Mouse (Mus musculus): ENCODE results near the gene Cdc25a.

GRCm38 (mm10) chr9:109895593-109895992, 20.2 kb downstream of the Cdc25a start:
- TF ChIP-seq POLR2A (IDR thresholded peaks at IDR 0.05; ENCODE audit: insufficient read length, low read depth) (no peak), TCF3 (IDR thresholded peaks at IDR 0.05; ENCODE audit: insufficient read length, low read depth) (no peak), CEBPB (IDR thresholded peaks at IDR 0.05; ENCODE audit: insufficient read depth, poor library complexity, severe bottlenecking) (no peak), E2F4 (IDR thresholded peaks at IDR 0.05; ENCODE audit: insufficient read depth) (no peak), MYOG (IDR thresholded peaks at IDR 0.05; ENCODE audit: control insufficient read depth in 1 of 3, insufficient read depth in 1 of 3, insufficient read length in 2 of 3, low read depth in 2 of 3) (no peak), TCF12 (IDR thresholded peaks at IDR 0.05; ENCODE audit: insufficient read depth, poor library complexity, severe bottlenecking) (no peak), SRF (IDR thresholded peaks at IDR 0.05; ENCODE audit: control insufficient read depth, insufficient read length, low read depth) (no peak), USF1 (IDR thresholded peaks at IDR 0.05; ENCODE audit: low read depth) (no peak), REST (IDR thresholded peaks at IDR 0.05; ENCODE audit: insufficient read depth, insufficient read length) (no peak), POLR2AphosphoS2 (IDR thresholded peaks at IDR 0.05; ENCODE audit: insufficient read length, low read depth) (no peak), MYOD1 (IDR thresholded peaks at IDR 0.05; ENCODE audit: control insufficient read depth in 1 of 3, insufficient read length in 2 of 3, low read depth in 2 of 3) (no peak), MAX (IDR thresholded peaks at IDR 0.05; ENCODE audit: low read depth) (no peak)
